Mouse (Mus musculus) cerebellum, postnatal 25 days (tissue): Measurements from ENCODE around the gene Bach2.

ENCODE experiments used
- DNase-seq, 2 experiments: peaks; one replicate each; pipeline ENCODE4 v3.0.0; 2021; ENCODE audit warnings: mixed read lengths in 2 of 2

Gene Bach2

GRCm38 (mm10) chr4:32227970-32228557 is 10.5 kb upstream of the Bach2 start:
- DNase-seq, result no peak

GRCm38 (mm10) chr4:32229266-32229665 is 9.3 kb upstream of the Bach2 start:
- no peak for DNase-seq

- DNase-seq, result no peak
Observed at GRCm38 (mm10) chr4:32231258-32232055, 7.1 kb upstream of the Bach2 start.

- DNase-seq, result no peak
Observed at GRCm38 (mm10) chr4:32235920-32236705, 2.5 kb upstream of the Bach2 start.

- DNase-seq, result peak; percentile 77 to 78
Observed at GRCm38 (mm10) chr4:32238921-32239748, 531 bp downstream of the Bach2 start.

GRCm38 (mm10) chr4:32239749-32240131 is 1.1 kb downstream of the Bach2 start:
- peak in 1 of 2 experiments; percentile 80 for DNase-seq

- no peak for DNase-seq
Observed at GRCm38 (mm10) chr4:32240457-32241030, 1.9 kb downstream of the Bach2 start.

GRCm38 (mm10) chr4:32241351-32241980 is 2.9 kb downstream of the Bach2 start:
- peak; percentile 37 to 49 for DNase-seq

GRCm38 (mm10) chr4:32242122-32242615 is 3.6 kb downstream of the Bach2 start:
- no peak for DNase-seq

- no peak for DNase-seq
Observed at GRCm38 (mm10) chr4:32243458-32243857, 4.9 kb downstream of the Bach2 start.

- no peak for DNase-seq
Observed at GRCm38 (mm10) chr4:32244092-32244745, 5.6 kb downstream of the Bach2 start.

- no peak for DNase-seq
Observed at GRCm38 (mm10) chr4:32245586-32245985, 7.0 kb downstream of the Bach2 start.

- no peak for DNase-seq
Observed at GRCm38 (mm10) chr4:32246020-32246419, 7.4 kb downstream of the Bach2 start.

- DNase-seq, result no peak
Observed at GRCm38 (mm10) chr4:32246801-32247200, 8.2 kb downstream of the Bach2 start.

- no peak for DNase-seq
Observed at GRCm38 (mm10) chr4:32247463-32248113, 9.0 kb downstream of the Bach2 start.

- DNase-seq, result peak; percentile 75 to 83
Observed at GRCm38 (mm10) chr4:32248236-32248635, 9.6 kb downstream of the Bach2 start.

GRCm38 (mm10) chr4:32248990-32249393 is 10.4 kb downstream of the Bach2 start:
- no peak for DNase-seq

- DNase-seq, result peak; percentile 30 to 37
Observed at GRCm38 (mm10) chr4:32249748-32250332, 11.2 kb downstream of the Bach2 start.

- DNase-seq, result peak; percentile 40 to 43
Observed at GRCm38 (mm10) chr4:32250333-32251004, 11.9 kb downstream of the Bach2 start.

- peak; percentile 52 for DNase-seq
Observed at GRCm38 (mm10) chr4:32251005-32251365, 12.4 kb downstream of the Bach2 start.
